Mouse (Mus musculus): Measurements from ENCODE around the gene C4bp. TPM values are rescaled to one million over a fixed set of nuclear protein-coding genes. Genes with fewer than 3 reads are reported as not detected.
"Not testable (repeated sequence)": the region's sequence is repeated elsewhere in the genome, so short reads cannot be mapped to it uniquely, and the experiment has no call there.

C4bp gene
- polyA plus RNA-seq, 1 experiment from 2014 or later: 0.94 TPM

GRCm38 (mm10) chr1:130678551-130678950 is 17.1 kb upstream of the C4bp start:
- no peak for ATAC-seq (ENCODE audit: low FRiP score, low TSS enrichment)
- WGBS: 87% methylated on average over 2 of the region's 2 CpGs

GRCm38 (mm10) chr1:130663576-130663975 is 2.1 kb upstream of the C4bp start:
- not testable (repeated sequence) for H3K27ac ChIP-seq (ENCODE audit: low read length); H3K9me3 ChIP-seq (ENCODE audit: low read length); H3K36me3 ChIP-seq (ENCODE audit: insufficient read depth, low read length); H3K9ac ChIP-seq (replicated peaks; ENCODE audit: low read length); H3K27me3 ChIP-seq (ENCODE audit: insufficient read depth, low read length); ATAC-seq (ENCODE audit: low FRiP score, low TSS enrichment); H3K4me2 ChIP-seq (replicated peaks; ENCODE audit: low read depth, low read length); H3K4me1 ChIP-seq (ENCODE audit: insufficient read depth, low read length); H3K4me3 ChIP-seq (ENCODE audit: low read length)
- WGBS: 88% methylated on average over 5 of the region's 5 CpGs

More at GRCm38 (mm10) chr1:130678551-130678950, 17.1 kb upstream of the C4bp start:
- no peak overlapping the region for H3K4me3 ChIP-seq (ENCODE audit: low read length)
- H3K27me3 ChIP-seq (ENCODE audit: insufficient read depth, low read length): no peaks in the 10 kb centered on the region
- H3K4me2 ChIP-seq (replicated peaks; ENCODE audit: low read depth, low read length): no peak overlapping the region
- no peak overlapping the region for H3K9ac ChIP-seq (replicated peaks; ENCODE audit: low read length)
- H3K36me3 ChIP-seq (ENCODE audit: insufficient read depth, low read length): no peaks in the 10 kb centered on the region
- no peaks in the 10 kb centered on the region for H3K4me1 ChIP-seq (ENCODE audit: insufficient read depth, low read length)
- no peak overlapping the region for H3K27ac ChIP-seq (ENCODE audit: low read length)
- H3K9me3 ChIP-seq (ENCODE audit: low read length): no peaks in the 10 kb centered on the region

GRCm38 (mm10) chr1:130659641-130660040 is 1.8 kb downstream of the C4bp start:
- 18% methylated on average over 5 of the region's 5 CpGs for WGBS
- H3K27me3 ChIP-seq (ENCODE audit: insufficient read depth, low read length); ATAC-seq (ENCODE audit: low FRiP score, low TSS enrichment); H3K36me3 ChIP-seq (ENCODE audit: insufficient read depth, low read length); H3K4me1 ChIP-seq (ENCODE audit: insufficient read depth, low read length); H3K4me2 ChIP-seq (replicated peaks; ENCODE audit: low read depth, low read length); H3K27ac ChIP-seq (ENCODE audit: low read length); H3K9ac ChIP-seq (replicated peaks; ENCODE audit: low read length); H3K9me3 ChIP-seq (ENCODE audit: low read length); H3K4me3 ChIP-seq (ENCODE audit: low read length): not testable (repeated sequence)

- no peak for ATAC-seq (ENCODE audit: low FRiP score, low TSS enrichment)
- Histone ChIP-seq H3K27ac (ENCODE audit: low read length) (no peak overlapping the region), H3K36me3 (ENCODE audit: insufficient read depth, low read length) (no peaks in the 10 kb centered on the region), H3K4me2 (replicated peaks; ENCODE audit: low read depth, low read length) (no peak overlapping the region), H3K4me1 (ENCODE audit: insufficient read depth, low read length) (no peaks in the 10 kb centered on the region), H3K9ac (replicated peaks; ENCODE audit: low read length) (no peak overlapping the region), H3K4me3 (ENCODE audit: low read length) (no peak overlapping the region), H3K9me3 (ENCODE audit: low read length) (no peaks in the 10 kb centered on the region), H3K27me3 (ENCODE audit: insufficient read depth, low read length) (no peaks in the 10 kb centered on the region)
- WGBS: 69% methylated on average over 4 of the region's 4 CpGs
Observed at GRCm38 (mm10) chr1:130644103-130644502, 17.3 kb downstream of the C4bp start.

GRCm38 (mm10) chr1:130640967-130641366 is 20.5 kb downstream of the C4bp start:
- Histone ChIP-seq H3K9me3 (ENCODE audit: low read length) (no peaks in the 10 kb centered on the region), H3K36me3 (ENCODE audit: insufficient read depth, low read length) (no peaks in the 10 kb centered on the region), H3K4me3 (ENCODE audit: low read length) (no peak overlapping the region), H3K4me1 (ENCODE audit: insufficient read depth, low read length) (no peaks in the 10 kb centered on the region), H3K27me3 (ENCODE audit: insufficient read depth, low read length) (no peaks in the 10 kb centered on the region), H3K27ac (ENCODE audit: low read length) (no peak overlapping the region), H3K4me2 (replicated peaks; ENCODE audit: low read depth, low read length) (no peak overlapping the region), H3K9ac (replicated peaks; ENCODE audit: low read length) (no peak overlapping the region)
- no peak for ATAC-seq (ENCODE audit: low FRiP score, low TSS enrichment)

- Histone ChIP-seq H3K4me1 (ENCODE audit: insufficient read depth, low read length) (no peaks in the 10 kb centered on the region), H3K27me3 (ENCODE audit: insufficient read depth, low read length) (no peaks in the 10 kb centered on the region), H3K4me2 (replicated peaks; ENCODE audit: low read depth, low read length) (peak overlapping the region; percentile 32; the same call in 1 of the 2 replicates), H3K9me3 (ENCODE audit: low read length) (0 out of 2 replicates have a peak, but pooled peaks cover 3% of the 10 kb centered on the region), H3K27ac (ENCODE audit: low read length) (no peak overlapping the region), H3K9ac (replicated peaks; ENCODE audit: low read length) (no peak overlapping the region), H3K4me3 (ENCODE audit: low read length) (no peak overlapping the region), H3K36me3 (ENCODE audit: insufficient read depth, low read length) (no peaks in the 10 kb centered on the region)
- ATAC-seq (ENCODE audit: low FRiP score, low TSS enrichment): peak; percentile 75; the same call in 1 of the 2 replicates
- WGBS: 34% methylated on average over 16 of the region's 16 CpGs
Observed at GRCm38 (mm10) chr1:130633761-130634410, 27.5 kb downstream of the C4bp start.

GRCm38 (mm10) chr1:130633316-130633715 is 28.1 kb downstream of the C4bp start:
- WGBS: 89% methylated on average over 8 of the region's 8 CpGs
- Histone ChIP-seq H3K36me3 (ENCODE audit: insufficient read depth, low read length) (no peaks in the 10 kb centered on the region), H3K27me3 (ENCODE audit: insufficient read depth, low read length) (no peaks in the 10 kb centered on the region), H3K4me3 (ENCODE audit: low read length) (no peak overlapping the region), H3K4me2 (replicated peaks; ENCODE audit: low read depth, low read length) (no peak overlapping the region), H3K9me3 (ENCODE audit: low read length) (0 out of 2 replicates have a peak, but pooled peaks cover 3% of the 10 kb centered on the region), H3K9ac (replicated peaks; ENCODE audit: low read length) (no peak overlapping the region), H3K4me1 (ENCODE audit: insufficient read depth, low read length) (no peaks in the 10 kb centered on the region), H3K27ac (ENCODE audit: low read length) (no peak overlapping the region)
- no peak for ATAC-seq (ENCODE audit: low FRiP score, low TSS enrichment)

GRCm38 (mm10) chr1:130629521-130629920 is 31.9 kb downstream of the C4bp start, which contains the start of gene Zp3r:
TSS of gene Zp3r (minus strand) at chr1:130629621.
- Histone ChIP-seq H3K4me3 (ENCODE audit: low read length) (no peak within 1 kb of the TSS), H3K9me3 (ENCODE audit: low read length) (0 out of 2 replicates have a peak, but pooled peaks cover 3% of the 10 kb centered on the region), H3K27me3 (ENCODE audit: insufficient read depth, low read length) (no peaks in the 10 kb centered on the region), H3K36me3 (ENCODE audit: insufficient read depth, low read length) (no peaks in the 10 kb centered on the region), H3K27ac (ENCODE audit: low read length) (no peak within 1 kb of the TSS), H3K4me1 (ENCODE audit: insufficient read depth, low read length) (no peaks in the 10 kb centered on the region), H3K9ac (replicated peaks; ENCODE audit: low read length) (no peak within 1 kb of the TSS), H3K4me2 (replicated peaks; ENCODE audit: low read depth, low read length) (no peak within 1 kb of the TSS)
- ATAC-seq (ENCODE audit: low FRiP score, low TSS enrichment): no peak
- 90% methylated on average over 2 of the region's 2 CpGs for WGBS

GRCm38 (mm10) chr1:130596291-130596690 is 65.1 kb downstream of the C4bp start:
- Histone ChIP-seq H3K27me3 (ENCODE audit: insufficient read depth, low read length) (no peaks in the 10 kb centered on the region), H3K27ac (ENCODE audit: low read length) (no peak overlapping the region), H3K9me3 (ENCODE audit: low read length) (no peaks in the 10 kb centered on the region), H3K36me3 (ENCODE audit: insufficient read depth, low read length) (no peaks in the 10 kb centered on the region), H3K4me1 (ENCODE audit: insufficient read depth, low read length) (no peaks in the 10 kb centered on the region), H3K9ac (replicated peaks; ENCODE audit: low read length) (no peak overlapping the region), H3K4me2 (replicated peaks; ENCODE audit: low read depth, low read length) (no peak overlapping the region), H3K4me3 (ENCODE audit: low read length) (no peak overlapping the region)
- 94% methylated on average over 2 of the region's 2 CpGs for WGBS
- no peak for ATAC-seq (ENCODE audit: low FRiP score, low TSS enrichment)

- ATAC-seq (ENCODE audit: low FRiP score, low TSS enrichment): peak; percentile 63; the same call in 1 of the 2 replicates
- WGBS: 73% methylated on average over 9 of the region's 9 CpGs
Observed at GRCm38 (mm10) chr1:130588659-130589058, 72.8 kb downstream of the C4bp start.

More at GRCm38 (mm10) chr1:130588659-130589058, 72.8 kb downstream of the C4bp start:
- Histone ChIP-seq H3K27me3 (ENCODE audit: insufficient read depth, low read length) (no peaks in the 10 kb centered on the region), H3K4me3 (ENCODE audit: low read length) (no peak overlapping the region), H3K4me1 (ENCODE audit: insufficient read depth, low read length) (no peaks in the 10 kb centered on the region), H3K4me2 (replicated peaks; ENCODE audit: low read depth, low read length) (no peak overlapping the region), H3K36me3 (ENCODE audit: insufficient read depth, low read length) (no peaks in the 10 kb centered on the region), H3K27ac (ENCODE audit: low read length) (no peak overlapping the region), H3K9me3 (ENCODE audit: low read length) (no peaks in the 10 kb centered on the region), H3K9ac (replicated peaks; ENCODE audit: low read length) (no peak overlapping the region)

Data from kidney, embryonic 16.5 days (tissue).